17 mouse cellular contexts compared by ENCODE assay signal in the genomic region with DNA sequence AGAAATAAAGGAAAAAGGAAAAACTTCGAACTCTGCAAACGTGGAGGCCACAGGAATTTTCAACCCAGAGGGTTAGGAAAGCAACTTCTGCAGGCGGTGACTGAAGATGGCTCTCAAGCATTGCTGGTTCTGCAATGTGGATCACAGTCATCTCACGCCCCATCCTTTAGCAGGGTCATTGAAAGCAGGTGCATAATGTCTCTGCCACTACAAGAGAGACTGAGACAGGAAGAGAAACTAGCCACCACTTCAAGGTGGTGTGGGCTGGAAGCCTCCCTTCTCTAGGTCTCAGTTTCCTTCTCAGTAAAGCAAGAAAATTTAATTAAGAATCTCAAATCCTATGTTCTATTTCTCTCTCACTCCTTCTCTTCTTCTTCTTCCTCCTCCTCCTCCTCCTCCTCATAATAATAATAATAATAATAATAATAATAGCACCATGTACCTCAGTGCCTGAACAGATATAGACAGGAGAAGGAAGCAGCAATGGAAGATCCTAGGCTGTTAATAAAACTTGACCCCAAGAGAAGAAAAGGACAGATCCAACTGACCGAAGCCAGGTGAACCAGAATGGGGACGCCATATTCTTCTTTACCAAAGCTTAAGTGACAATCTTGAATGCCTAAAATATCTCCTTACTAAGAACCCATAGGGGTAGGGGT.
"Had no signal": no experiment of that assay in that cellular context is flagged by ENCODE, and none has a peak within 500 bp of the region (broad histone marks: within the 10 kb centered on the region; RNA-seq: fewer than 3 reads in every experiment).

No protein-coding gene starts in this region.

- H3K27me3 ChIP-seq: lung, embryonic 15.5 days; stomach, embryonic 15.5 days had no signal

- H3K27ac ChIP-seq: kidney, postnatal 0 days; liver, embryonic 14.5 days; lung, embryonic 15.5 days; stomach, embryonic 15.5 days had no signal

- H3K4me3 ChIP-seq: lung, embryonic 15.5 days; megakaryocyte, embryonic 14.5 days; stomach, embryonic 15.5 days had no signal

- H3K4me1 ChIP-seq: lung, embryonic 15.5 days; megakaryocyte, embryonic 14.5 days; stomach, embryonic 15.5 days had no signal

- ATAC-seq: intestine, postnatal 0 days had no signal

- H3K36me3 ChIP-seq: lung, embryonic 15.5 days; stomach, embryonic 15.5 days had no signal

- DNase-seq: kidney, adult 2 months; kidney, postnatal 4 days; layer of hippocampus, adult 9-11 months; lung, adult 18-20 months; lung, postnatal 10 days; lung, postnatal 36 days; midbrain, embryonic 14.5 days; retina, postnatal 1 day; right cerebral cortex, postnatal 25 days; thymus, postnatal 25 days had no signal

- H3K9me3 ChIP-seq: lung, embryonic 15.5 days; stomach, embryonic 15.5 days had no signal

- H3K4me2 ChIP-seq: lung, embryonic 15.5 days; midbrain, embryonic 11.5 days; stomach, embryonic 15.5 days had no signal

- H3K9ac ChIP-seq: liver, embryonic 14.5 days; lung, embryonic 15.5 days; stomach, embryonic 15.5 days had no signal
